Mouse (Mus musculus) ovary, postnatal 36 days (tissue): ENCODE measurements around the gene Agr2.

Experiments used
- DNase-seq: peaks from one replicate; pipeline ENCODE4 v3.0.0; 2022; ENCODE audit warnings: low spot score, mixed read lengths

The Agr2 gene

DNA sequence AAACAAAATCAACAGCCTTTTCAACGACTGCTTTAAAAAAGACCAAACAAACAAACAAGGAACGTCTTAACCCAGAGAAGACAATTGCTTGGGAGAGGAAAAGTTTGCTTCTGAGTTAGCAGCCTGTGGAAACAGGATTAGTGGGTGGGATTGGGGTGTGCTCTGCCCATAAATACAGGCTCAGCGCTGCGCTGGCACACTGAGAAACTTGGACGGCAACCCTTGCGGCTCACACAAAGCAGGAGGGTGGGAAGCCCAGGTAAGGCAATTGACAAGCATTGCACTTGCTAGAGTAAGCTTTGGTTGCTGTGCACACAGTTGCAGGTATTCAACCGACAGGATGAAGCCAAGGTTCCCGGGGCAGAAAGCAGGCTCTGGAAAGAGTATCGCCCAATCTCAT is at the start of gene Agr2:
Agr2 (plus strand) TSS at position 197 of the 400 bp plus-strand sequence.
- DNase-seq, result no peak

DNA sequence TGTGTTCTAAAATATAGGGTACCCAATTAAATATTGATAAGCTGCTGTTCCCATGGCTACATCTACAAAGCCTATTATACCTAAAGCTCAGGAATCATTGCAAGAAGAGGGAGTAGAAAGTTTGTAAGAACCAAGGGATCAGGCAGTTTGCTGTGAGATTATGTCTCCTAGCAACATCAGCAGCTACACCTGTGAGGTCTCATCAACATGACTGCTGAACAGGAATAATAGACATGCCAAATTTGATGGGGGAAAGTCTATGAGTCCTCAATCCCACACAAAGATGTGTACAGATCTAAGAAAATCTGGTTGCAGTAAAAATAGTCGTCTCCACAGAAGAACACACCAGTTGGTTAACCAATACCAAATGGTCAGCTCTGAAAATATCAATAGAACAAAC is 41.0 kb upstream of the Agr2 start:
- no peak for DNase-seq

DNA sequence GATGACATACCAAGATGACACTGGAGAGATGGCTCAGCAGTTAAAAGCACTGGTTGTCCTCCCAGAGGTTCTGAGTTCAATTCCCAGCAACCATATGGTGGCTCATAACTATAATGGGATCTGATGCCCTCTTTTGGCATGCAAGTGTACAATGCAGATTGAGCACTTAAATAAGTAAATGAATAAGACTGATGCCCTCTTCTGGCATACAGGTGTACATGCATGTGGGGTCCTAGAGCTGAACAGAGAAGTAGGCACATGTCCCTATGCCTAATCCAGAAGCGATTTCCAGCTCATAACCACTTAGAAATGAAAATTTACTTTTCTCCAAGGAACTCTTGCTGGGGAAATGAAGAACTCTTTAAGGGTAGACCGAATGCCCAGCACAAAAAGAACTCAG is 35.5 kb upstream of the Agr2 start:
- no peak for DNase-seq

DNA sequence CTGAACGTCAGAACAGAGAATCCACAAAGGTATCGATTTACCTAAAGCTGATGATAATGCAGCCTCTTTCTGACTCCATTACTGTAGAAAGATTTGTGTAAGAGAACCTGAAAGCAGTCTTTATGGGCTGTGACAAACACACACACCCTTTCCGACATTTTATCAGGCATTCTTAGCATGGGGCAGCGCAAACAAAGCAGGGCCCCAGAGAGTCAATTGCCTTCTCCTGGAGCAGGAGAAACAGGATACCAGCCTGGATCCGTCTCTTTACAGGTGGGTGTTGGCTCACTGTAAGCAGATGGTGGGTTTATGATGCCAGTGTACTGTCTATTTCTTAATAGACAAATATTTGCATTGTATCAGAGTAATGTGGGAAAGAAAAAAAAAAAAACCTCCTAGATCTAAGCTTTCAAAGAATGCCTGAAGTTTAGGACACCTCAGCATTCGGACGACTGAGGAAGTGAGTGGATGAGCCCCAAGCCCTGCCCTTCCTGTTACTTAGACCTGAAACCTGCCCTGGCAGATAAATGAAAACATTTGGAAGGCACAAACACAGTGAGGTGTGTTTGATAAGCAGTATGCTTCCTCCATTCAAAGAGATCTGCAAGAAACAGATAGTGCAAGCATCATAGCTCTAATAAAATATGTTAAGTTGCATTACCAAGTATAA is 26.5 kb upstream of the Agr2 start:
- no peak for DNase-seq

DNA sequence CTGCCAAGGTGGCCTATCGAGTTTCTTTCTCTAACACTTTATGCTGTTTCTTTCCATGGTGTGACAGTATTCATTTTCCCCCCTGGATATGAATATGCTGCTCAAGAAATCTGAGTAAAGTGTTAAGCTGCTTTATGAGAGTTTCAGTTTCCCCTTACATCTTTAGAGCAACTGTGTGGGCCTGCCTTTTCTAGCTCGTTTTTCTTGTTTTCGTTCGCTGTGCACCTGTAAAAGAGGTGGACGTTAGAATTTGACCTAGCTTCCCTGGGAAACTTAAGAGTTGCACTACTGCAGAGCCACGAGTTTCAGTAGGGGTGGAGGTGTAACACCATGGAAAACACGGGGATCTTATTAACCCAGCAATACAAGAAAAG is 26.0 kb upstream of the Agr2 start:
- DNase-seq, result no peak

DNA sequence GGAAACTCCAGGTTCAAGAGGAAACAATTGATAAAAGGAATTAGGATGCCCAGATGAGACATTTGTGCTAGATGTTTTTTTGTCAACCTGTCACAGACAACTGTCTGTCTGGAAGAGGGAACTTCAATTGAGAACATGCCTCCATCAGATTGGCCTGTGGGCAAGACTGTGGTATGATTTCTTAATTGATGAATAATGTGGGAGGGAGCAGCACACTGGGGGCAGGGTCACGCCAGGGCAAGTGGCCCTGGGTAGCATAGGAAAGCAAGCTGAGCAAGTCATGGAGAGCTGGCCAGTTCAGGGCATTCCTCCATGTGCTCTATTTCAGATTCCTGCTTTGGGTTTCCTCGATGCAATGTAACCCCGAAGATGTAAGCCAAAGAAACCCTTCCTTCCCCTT is 16.8 kb upstream of the Agr2 start:
- no peak for DNase-seq

DNA sequence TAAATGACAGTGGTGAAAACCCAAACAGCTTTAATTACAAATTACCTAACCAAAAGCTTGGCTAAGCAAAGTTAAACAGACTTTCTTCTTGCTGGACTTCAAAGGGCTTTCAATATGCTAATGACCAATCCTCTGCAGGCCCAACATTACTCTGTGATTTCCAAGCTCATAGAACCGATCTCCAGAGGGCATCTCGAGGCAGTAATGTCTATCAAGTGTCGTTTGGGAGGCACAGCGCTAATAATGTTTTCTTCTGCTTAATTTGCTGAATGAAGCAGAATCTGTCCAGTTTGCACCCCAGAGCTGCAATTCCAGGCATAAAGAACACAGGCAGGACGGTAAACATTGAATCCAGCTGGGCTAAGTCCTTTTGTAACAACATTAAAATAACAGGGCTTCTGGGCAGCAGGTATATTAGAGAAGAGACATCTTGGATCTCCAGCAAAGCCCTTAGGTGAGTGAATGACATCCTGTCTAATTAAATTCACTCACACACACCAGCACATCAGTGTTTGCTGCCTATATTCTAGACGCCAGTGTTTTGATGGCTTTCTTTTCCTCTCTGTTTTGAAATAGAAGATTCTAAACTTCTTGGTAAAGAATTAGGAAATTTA is 15.0 kb upstream of the Agr2 start:
- DNase-seq, result no peak

DNA sequence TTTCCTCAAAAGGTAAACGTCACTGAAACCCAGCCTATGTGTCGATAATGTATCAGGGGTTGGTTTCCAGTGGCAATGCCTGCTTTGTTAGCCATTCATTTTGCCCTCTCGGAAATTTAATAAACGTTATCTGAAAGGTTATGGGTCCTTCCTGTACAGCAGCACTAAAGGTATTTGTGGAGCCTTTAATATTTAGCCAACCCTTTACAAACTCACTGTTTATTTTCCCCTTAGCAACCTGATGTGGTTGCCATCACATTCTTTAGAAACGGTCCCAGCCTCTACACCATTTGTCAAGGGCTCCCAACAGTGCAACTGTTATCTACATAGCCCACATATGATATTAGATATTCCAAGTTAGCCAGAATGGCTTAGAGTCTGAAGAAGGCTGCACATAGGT is 13.1 kb upstream of the Agr2 start:
- no peak for DNase-seq

DNA sequence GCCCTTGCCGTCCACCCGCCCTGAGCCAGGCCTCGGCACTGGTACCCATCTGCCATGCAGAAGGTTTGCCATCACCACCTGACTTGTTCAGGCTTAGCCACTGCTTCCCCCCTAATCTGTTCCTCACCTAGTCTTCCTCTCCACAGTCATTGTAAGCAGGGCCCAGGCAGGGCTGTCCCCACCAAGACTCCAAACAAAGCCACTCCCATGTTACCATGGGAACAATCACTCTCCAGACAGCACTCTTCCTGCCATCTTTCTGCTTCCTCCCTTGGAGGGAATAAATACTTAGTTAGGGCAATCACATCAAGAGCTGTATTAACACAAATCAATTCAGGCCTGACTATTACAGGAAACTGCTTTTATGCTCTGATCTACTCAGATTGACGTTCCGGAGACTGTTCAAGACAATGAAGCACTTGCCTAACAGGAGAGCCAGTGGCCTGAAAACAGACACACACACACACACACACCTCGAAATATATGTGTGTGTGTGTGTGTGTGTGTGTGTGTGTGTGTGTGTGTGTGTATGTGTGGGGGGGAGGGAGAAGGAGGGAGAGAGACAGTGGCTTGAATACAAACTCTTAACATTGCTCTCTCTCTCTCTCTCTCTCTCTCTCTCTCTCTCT is 10.9 kb upstream of the Agr2 start:
- DNase-seq, result no peak

DNA sequence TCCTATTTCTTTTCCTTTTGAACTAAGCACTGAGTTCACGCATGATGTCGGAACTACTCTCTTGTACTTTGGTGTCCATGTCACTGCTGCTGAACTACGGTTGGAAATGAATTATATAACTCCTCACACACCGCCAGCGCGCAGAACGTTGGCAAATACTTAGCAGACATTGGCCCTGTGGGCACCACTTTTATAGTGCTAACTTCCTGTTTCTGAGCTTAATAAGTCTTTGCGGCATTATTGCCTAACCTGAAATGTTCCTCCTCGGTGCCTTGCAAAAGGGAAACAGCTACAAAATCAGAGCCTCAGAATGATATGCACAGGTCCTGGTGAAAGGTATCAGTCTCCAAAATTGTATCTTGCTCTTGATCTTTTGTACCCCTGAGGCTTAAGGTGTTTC is 9.2 kb upstream of the Agr2 start:
- DNase-seq, result no peak

DNA sequence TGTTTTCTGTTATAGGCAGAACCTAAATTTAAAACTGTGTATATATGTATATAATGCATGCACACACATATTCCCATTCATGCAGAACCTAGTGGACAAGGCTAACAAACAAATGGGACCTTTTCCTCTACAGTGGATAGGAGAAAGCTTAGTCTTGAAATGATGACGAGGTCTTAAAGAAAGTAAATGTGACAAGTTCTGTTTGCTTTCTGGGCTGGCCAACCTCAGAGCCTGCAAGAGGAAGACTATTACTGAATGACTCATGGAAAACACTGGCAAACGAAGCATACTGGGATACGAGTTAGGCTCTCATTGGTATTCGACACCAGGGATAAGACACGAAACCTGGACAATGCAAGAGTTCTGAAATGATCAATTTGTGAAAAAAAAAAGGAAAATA is 8.0 kb upstream of the Agr2 start:
- no peak for DNase-seq

DNA sequence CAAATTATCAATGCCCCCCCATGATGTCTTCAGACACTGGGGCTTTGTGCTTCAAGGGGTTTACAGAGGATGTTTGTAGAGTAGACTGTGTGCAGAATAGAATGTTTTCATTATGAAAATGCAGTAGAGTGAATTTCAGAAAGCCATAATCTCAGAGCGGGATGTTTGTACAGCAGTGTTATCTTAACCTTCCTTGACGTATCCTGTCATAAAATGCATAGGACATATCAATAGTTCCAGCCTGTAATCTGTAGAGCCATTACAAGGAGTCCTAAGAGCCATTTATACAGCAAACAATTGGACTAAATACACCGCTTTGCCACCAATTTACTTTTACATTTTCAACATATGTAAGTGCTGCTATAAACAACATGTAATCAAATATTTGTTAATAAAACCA is 876 bp downstream of the Agr2 start:
- no peak for DNase-seq

DNA sequence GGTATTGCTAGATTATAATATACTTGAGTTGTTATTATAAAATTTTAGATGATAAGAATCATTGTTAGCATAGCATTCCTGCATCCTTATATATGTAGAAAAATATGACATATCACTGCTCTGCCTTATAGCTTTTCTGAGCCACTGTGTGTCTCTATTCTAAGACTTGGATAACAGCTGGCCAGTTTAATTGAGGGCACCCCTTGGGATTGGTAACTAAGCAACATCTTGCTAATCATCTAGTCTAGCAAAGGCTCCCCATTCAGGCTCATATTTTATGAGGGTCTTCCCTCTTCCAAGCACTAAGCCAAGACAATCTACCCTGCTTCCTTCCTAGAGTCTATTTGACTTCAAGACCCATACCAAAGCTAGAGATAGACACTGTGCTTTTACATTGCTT is 1.4 kb downstream of the Agr2 start:
- DNase-seq, result no peak

DNA sequence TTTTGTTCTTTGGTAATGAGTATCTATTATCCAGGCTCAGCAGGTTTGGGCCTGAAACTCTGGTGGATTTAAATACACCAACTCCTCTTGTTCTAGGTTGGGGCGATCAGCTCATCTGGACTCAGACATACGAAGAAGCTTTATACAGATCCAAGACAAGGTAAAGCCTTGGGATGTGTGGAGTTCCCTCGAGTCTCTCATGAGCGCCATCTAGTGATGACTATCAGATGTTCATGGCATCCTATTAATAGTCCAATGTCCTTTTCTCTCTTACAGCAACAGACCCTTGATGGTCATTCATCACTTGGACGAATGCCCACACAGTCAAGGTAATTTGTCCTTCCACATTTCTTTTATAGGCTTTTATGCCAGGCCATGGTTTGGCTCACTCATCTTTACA is 3.1 kb downstream of the Agr2 start:
- no peak for DNase-seq

DNA sequence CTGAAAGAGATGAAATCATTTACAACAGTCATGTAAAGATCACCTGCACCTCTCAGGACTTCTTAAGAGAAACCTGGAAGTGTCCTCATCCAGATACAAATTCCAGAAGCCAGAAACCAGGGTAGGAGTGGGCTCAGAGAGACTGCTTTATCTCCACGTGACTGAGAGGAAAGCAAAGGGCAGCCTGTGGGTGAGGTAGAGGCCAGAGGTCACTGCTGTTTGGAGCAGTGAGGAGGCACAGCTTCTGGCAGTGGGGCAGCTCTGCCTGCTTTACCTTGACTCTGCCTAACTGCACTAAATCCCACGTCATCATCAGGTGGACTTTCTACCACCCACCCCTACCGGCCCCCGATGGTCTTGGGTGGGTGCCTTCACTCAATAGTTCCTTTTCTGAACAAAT is 12.0 kb downstream of the Agr2 start:
- no peak for DNase-seq

DNA sequence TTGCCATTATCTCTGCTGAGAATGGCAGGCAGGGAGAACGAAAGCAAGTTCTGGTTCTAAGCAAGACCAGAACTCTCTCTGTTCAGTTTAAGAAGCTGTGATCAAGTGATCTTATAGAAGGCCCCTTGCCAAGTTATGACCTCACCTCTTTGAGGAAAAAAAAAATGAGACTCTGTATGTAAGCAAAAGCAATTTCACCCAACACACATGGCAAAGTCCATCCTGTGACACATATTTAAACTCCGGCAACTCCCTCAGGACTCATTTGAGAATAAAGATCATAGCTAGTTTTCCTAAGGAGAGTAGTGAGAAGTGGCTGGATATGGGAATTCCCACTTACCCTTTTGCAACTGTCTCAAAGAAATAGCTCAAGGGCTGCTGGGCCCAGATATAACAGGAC is 14.9 kb downstream of the Agr2 start:
- no peak for DNase-seq

DNA sequence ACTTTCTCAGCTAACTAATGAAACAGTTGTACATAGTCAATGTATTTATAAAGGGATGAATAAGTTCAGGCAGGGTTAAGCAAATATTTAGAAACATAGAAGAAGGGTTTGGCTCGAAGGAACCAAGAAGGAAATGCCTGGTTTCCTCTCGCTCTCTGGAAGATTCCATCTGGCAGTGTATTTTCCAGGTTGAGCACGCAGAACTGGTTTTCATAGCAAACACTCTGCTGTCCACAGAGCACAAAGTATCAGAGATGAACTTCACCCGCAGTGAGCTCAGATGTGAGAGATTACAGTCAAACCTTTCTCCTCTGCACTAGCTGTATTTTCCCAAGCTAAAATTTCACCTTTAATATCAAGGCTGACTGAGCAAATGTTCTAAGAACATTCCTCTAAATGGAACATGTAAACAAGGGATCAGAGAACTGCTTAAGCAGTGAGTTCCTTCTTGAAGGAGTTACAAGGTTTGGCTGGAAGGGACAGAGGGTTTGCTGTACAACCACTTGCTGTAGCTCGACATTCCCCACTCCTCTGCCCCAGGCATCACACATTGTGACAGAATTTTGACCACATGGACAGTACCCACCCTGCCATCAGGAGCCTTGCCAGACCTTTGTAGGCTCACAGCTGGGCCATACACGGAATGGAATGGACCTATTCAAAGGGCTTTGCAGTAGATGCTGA is 15.8 kb downstream of the Agr2 start:
- DNase-seq, result no peak

DNA sequence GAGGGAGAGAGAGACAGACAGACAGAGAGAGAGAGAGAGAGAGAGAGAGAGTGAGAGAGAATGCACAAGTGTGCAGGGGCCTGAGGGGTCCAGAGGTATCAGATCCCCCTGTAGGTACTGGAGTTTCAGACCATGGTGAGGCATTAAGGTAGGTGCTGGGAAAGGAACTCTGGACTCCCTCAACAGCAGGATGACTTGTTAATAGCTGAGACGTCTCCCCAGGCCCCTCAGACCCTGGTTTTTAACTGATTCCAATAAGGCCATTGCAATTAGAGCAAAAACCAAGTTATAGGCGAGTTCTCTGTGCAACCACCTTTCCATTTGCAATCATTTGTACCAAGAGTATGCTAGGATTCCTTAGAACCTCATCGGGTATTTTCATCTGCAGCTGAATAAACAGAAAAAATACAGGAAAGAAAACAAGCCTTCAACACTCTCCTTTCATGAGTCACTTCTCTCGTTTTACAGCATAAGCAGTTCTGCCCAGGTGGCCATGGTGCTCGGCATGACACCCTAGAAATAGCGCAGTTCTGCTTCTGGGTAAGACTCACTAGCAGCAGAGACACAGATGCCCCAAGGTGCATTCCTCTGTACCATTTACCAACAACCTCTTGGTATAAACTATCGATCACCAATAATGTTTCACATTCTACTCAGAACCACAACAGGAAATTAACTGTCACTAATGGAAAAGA is 20.7 kb downstream of the Agr2 start:
- DNase-seq, result no peak

DNA sequence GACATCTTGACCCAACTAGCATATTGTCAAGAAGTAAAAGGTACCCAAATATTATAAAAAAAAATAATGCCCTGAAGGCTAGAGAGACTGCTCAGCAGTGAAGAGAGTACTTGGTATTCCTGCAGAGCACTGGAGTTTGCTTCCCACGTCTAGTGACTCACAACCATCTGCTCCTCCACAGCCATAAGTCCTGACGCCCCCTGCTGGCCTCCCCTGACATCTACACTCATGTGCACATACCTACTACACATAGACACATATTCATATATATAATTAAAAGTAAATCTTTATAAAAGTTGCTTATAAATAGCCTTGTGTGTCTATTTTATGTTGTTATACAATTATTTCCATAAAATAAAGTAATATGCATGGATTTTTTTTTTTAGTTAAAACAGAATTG is 25.1 kb downstream of the Agr2 start:
- no peak for DNase-seq

DNA sequence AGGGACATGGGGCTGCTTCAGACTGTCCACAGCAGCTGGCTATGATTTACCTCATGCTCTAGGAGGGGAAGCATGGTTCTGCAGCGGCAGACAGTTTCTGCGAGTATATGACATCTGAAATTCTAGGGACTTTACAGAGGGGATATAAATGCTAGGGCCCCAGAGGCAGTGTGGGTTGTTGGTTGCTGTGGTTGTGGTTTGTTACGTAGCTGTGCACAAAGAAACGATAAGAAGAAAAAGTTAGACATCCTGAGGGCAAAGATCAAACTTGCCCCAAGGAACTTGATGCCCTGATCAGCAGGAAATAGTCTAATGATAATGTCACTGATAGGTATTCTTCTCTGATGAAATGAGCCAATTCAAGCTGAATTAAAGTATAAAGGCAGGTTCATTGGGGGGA is 26.9 kb downstream of the Agr2 start:
- no peak for DNase-seq

DNA sequence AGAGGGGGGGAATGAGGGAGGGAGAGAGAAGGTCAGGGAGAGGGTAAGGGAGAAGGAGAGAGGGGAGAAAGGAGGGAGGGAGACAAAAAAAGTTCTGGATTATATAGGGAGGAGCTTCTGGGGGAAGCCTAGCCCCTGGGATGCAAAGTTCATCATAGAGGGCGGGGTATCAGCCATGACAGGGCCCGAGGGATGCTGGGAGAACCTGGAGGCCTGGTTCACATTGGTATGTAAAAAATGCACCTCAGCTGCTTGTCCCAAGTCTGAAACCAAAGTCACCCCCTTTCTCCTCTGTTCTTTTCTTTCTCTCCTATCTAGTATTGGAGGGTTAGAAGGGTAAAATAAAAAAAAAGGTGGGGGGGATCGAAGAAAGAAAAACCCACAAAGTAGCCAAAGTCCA is 27.4 kb downstream of the Agr2 start:
- no peak for DNase-seq

DNA sequence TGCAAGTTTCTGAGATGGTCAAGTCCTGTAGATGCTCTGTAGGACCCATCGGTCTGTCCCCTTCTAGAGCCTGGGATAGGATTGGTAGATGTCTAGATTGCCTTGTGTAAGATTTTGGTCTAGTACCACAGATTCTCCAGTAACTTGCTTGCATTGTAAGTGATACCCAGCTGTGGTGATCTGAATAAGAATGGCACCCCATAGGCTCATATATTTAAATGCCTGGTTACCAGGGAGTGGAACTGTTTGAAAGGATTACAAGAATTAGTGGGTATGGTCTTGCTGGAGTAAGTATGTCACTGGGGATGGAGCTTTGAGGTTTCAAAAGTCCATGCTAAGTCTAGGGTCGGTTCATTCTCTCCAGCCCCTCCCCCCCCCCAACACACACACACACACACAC is 28.0 kb downstream of the Agr2 start:
- DNase-seq, result no peak

DNA sequence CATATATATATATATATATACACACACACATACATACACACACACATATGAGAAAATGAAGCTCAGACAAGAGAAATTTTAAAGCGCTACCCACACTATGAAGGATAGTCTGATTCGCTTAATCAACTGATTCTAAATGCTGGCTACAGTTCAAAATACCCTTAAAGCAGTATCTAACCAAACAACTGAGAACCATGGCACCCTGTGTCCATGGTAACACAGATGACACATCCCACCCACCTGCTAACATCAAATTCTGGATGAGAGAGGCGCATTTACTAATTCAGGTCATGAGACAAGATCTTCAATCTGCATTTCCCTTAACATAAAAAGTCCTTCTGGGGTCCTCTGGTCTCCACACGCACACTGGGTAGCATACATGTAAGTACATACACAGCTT is 33.4 kb downstream of the Agr2 start:
- no peak for DNase-seq
